Mouse (Mus musculus): ENCODE results near the gene Tnfsf13b. TPM values are rescaled to one million over a fixed set of nuclear protein-coding genes. Genes with fewer than 3 reads are reported as not detected.

Gene Tnfsf13b
- total RNA-seq (2022): 1 to 10 TPM; 5.1 to 7.8 (median 5.7) TPM

DNA sequence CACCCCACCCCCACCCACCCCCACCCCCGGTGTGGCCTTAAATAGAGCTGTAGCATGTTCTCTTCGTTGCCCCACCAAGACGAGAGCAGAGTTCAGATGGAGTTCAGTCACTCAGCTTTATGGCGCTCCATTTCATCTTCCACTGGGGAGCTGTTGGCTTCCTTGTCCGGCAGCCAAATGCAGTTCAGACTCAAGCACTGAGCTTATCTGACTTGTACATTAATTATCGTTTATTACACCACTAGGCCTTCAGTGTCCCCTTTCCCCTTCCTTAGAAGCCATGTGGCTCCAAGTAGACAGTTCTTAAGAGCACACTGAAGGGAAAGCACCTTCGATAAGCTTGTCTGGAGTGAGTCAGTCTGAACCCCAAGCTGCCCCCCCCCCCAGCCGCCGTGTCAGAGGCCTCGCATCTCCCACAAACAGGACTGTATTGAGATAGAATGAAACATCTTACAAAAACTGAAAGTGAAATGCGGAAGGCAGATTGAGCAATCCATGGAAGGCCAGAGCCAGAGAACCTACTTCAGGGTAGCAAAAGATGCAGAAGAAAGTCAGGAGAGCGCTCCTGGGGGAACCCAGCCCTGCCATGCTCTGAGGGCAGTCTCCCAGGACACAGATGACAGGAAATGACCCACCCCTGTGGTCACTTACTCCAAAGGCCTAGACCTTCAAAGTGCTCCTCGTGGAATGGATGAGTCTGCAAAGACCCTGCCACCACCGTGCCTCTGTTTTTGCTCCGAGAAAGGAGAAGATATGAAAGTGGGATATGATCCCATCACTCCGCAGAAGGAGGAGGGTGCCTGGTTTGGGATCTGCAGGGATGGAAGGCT lies at the start of gene Tnfsf13b:
Gene Tnfsf13b (plus strand): TSS at position 312 of the 830 bp plus-strand sequence.
- peak; percentile 24 for DNase-seq (ENCODE audit: low spot score)

- no peak for DNase-seq (ENCODE audit: low spot score)
Observed at GRCm38 (mm10) chr8:9958338-9958737, 47.9 kb upstream of the Tnfsf13b start.

DNA sequence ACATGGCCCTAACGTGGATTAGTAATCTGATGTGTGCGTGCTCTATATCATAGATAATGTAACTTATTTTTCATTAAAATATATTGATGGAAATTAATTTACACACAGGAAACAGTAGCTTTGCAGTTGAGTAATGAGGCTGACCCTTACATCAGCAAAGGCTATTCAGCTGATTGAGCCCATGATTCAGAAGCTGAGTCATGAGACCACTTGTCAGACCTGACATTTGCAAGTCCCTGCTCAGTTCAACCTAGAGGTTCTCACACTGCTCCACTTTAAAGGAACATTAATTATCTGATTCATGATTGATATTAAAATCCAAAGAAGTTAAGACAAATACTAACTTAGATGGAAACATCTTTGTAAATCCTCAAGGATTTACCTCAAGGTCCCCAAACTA lies 46.3 kb upstream of the Tnfsf13b start:
- DNase-seq (ENCODE audit: low spot score): no peak

DNA sequence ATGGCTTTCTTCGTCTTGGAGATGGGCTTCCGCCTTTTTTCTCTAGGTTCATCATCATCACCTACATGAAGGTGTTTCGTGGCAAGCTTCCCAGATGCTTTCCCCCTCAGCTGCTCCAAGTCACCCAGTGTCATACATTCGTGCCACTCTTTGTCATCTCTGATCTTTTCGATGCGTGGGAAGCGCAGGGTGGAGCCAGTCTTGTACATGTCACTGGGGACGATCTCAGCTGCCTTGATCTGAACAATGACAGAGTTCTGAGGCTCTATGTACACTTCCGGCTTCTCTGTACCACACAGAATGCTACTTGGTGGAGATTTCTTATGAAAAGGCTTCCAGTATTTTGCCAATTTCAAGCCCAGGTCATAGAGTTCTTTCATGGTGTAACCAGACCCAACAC lies 34.4 kb upstream of the Tnfsf13b start:
- no peak for DNase-seq (ENCODE audit: low spot score)

GRCm38 (mm10) chr8:9975276-9975675 lies 31.0 kb upstream of the Tnfsf13b start:
- no peak for DNase-seq (ENCODE audit: low spot score)

- DNase-seq (ENCODE audit: low spot score): peak; percentile 98
Observed at GRCm38 (mm10) chr8:9975898-9976611, 30.2 kb upstream of the Tnfsf13b start.

GRCm38 (mm10) chr8:9977016-9977415 lies 29.3 kb upstream of the Tnfsf13b start:
- no peak for DNase-seq (ENCODE audit: low spot score)

DNA sequence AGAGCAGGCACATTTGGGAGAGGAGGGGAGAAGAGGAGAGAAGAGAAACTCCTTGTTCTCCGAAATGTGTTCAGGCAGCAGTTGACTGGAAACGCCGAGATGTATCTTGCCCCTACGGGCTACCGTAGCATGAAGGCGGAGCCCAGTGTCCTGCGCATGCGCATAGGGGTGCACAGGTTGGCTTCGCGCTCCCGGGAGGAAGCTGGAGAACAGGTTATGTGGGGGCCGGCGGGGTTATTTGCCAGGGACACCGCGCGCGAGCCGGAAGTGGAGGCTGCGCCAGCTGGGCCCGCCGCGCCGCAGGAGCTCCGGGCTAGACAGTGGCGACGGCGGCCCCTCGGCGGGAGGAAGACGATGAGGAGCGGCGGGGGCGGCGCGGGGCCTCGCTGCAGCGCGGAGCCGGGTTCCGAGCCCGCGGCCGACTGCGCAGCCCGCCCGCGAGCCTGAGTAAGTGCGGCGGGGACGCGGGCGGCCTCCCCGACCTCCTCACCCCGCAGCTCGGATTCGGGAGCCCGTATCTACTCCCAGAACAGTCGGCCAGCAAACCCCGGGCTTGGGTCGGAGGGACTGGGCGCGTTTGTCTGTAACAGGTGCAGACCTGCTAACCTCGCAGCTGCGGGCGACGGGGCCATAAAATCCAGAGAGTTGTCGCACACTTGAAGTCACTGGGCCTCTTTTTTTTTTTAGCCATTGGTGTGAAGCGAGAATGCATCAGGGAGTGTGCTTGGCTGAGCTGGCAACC lies 28.5 kb upstream of the Tnfsf13b start, which contains the start of the genes Lig4 and Abhd13:
Gene Lig4 (minus strand): TSS at position 114 of the 742 bp plus-strand sequence.
Gene Abhd13 (plus strand): TSS at position 135 of the 742 bp plus-strand sequence.
- peak; percentile 100 for DNase-seq (ENCODE audit: low spot score)

GRCm38 (mm10) chr8:9978475-9979230 lies 27.6 kb upstream of the Tnfsf13b start:
- DNase-seq (ENCODE audit: low spot score): no peak

DNA sequence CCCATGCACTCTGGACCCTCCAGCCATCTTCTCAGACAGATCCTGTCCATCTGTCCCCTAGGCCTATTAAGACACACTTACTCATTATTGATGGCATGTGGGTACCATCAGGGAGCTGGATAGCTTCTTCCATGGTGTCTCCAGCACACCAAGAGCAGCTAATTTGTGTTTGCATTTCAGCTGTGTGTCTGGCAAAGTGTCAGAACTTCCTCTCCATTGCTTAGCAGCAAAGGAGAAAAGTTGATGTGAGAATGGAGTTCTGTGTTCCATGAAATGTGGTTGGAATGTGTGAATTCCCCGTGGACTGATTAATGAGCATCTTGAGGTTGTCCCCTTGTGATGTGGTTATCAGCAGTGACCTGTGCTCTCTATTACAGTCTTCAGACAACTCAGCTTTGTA lies 26.5 kb upstream of the Tnfsf13b start:
- no peak for DNase-seq (ENCODE audit: low spot score)

DNA sequence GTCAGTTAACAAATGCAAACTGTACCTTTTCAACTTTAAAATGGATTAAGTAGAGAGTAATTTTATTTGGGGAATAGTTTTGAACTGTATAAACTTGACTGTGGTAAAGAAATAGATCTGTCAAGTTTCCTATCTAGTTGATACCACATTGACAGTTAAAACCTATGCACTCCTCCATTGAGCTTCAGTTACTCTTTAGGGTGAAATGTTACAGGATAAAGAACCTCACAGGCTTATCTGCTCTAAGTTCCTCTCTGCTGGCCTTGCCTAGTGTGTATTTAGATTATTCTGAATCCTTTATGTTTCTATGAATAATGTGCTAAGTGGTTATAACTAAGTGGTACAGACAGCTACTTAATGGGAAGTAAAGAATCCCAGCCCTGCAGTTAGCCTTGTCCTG lies 26.1 kb upstream of the Tnfsf13b start:
- no peak for DNase-seq (ENCODE audit: low spot score)

- no peak for DNase-seq (ENCODE audit: low spot score)
Observed at GRCm38 (mm10) chr8:10004115-10004514, 2.2 kb upstream of the Tnfsf13b start.

DNA sequence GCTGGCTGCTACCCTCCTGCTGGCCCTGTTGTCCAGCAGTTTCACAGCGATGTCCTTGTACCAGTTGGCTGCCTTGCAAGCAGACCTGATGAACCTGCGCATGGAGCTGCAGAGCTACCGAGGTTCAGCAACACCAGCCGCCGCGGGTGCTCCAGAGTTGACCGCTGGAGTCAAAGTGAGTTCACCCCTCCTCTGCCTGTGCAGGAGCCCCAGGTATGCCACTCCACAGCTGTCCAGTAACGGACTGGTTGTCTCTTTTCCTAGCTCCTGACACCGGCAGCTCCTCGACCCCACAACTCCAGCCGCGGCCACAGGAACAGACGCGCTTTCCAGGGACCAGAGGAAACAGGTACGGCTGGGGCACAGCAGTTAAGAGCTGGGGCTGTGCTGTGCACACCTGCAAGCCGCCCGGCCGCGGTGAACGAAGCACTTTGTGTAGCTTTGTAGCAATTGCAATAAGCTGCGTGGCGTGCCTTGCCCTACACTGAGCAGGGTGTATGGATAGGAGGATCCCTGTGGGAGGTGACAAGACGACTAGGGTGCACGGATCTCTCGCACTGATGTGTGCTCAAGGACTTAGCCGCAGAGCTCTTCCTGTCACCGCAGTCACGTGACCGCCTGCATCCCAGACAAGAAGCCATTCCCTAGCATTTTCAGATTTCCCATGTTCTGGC lies 856 bp downstream of the Tnfsf13b start:
- DNase-seq (ENCODE audit: low spot score): no peak

- no peak for DNase-seq (ENCODE audit: low spot score)
Observed at GRCm38 (mm10) chr8:10007660-10008028, 1.4 kb downstream of the Tnfsf13b start.

GRCm38 (mm10) chr8:10016252-10016651 lies 10.0 kb downstream of the Tnfsf13b start:
- no peak for DNase-seq (ENCODE audit: low spot score)

- peak; percentile 9 for DNase-seq (ENCODE audit: low spot score)
Observed at GRCm38 (mm10) chr8:10017231-10017630, 11.0 kb downstream of the Tnfsf13b start.

DNA sequence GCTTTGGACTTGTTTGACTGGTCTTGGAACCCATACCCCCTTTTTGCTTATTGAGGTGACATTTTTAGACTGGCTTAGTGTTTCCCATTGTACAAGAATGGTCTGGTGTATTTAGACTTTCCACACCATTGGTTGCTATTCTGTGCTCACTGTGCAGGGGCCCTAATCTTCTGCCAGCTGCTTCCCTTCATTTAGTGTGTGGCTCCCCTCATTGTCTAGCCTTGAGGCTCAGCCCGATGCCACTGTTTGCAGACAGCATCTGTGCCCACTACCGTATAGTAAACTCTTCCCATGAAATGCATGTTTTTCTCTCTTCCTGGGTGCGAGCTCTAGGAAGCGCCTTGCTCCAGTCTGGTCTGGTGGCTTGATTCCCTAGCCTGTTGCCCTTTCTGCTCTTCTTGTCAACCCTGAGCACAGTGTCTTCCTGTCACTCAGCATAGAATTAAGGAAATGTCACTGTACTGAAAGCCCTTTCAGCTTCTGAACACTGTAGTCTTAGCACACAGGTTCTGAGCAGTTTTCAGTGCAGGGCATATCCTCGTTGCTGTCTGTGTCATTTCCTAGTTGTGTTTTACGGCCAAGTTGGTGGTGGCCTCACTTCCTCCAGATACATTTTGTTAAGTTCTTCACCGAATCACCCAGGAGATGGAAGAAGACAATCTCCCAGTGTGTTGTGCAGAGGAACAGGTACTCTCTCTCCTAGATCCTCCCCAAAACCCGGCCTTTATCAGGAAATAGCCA lies 24.2 kb downstream of the Tnfsf13b start:
- no peak for DNase-seq (ENCODE audit: low spot score)

DNA sequence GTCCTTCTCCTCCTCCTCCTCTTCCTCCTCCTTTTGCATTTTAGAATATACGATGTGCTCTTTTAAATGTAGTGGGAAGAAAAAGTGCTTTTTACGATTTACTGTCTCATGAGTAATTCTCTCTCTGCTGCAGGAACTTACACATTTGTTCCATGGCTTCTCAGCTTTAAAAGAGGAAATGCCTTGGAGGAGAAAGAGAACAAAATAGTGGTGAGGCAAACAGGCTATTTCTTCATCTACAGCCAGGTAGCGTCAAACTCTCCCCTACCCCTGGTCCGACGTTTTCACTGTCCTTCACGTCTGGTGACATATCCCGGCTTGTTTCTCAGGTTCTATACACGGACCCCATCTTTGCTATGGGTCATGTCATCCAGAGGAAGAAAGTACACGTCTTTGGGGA lies 24.9 kb downstream of the Tnfsf13b start:
- DNase-seq (ENCODE audit: low spot score): no peak

DNA sequence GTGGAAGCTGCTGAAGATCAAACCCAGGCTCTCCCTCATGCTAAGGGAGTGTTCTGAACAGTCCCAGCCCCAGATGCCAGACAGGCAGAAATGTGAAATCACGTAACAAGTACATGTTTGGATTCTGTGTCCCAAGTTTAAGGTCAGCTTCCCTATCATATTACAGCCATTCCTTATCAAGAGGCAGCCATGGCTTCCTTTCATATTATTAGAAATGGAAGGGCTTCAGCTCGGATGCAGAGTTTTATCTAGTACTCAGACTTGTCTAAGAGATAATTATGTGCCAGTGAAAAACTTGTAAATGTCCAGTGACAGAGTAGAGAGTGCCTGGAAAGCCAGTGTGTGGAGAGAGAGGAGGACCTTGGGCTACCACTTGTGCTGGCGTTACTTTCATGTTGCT lies 34.6 kb downstream of the Tnfsf13b start:
- peak; percentile 29 for DNase-seq (ENCODE audit: low spot score)
